Mouse (Mus musculus) megakaryocyte-erythroid progenitor cell, adult 5-6 weeks (primary cell): Measurements from ENCODE around the gene Gba. TPM values are rescaled to one million over a fixed set of nuclear protein-coding genes. Genes with fewer than 3 reads are reported as not detected.
"Not testable (repeated sequence)": the region's sequence is repeated elsewhere in the genome, so short reads cannot be mapped to it uniquely, and the experiment has no call there.

ENCODE experiments used
- ATAC-seq: replicated peaks from 2 replicates; pipeline ENCODE4 v1.8.0; 2016; ENCODE audit warnings: mild to moderate bottlenecking, inconsistent platforms; ENCODE audit not compliant: severe bottlenecking, poor library complexity, low FRiP score, low TSS enrichment
- total RNA-seq, 2 experiments: library from RNA; stranded (forward) in 1 of 2; stranded (reverse) in 1 of 2; fragments of 200-1000, 215-1000 nt in 1 of 2; fragments of >200 nt in 1 of 2; fragmentation: Nextera tagmentation in 1 of 2; gene quantifications; 2 replicates each; pipeline ENCODE4 v1.2.3; 2014 to 2017

Gba gene
- total RNA-seq (2014; fragmentation: Nextera tagmentation) (39.6 and 41.4 TPM in 2 replicates), total RNA-seq (2017) (36.5 and 44.3 TPM in 2 replicates)

GRCm38 (mm10) chr3:89202253-89203141 is at the start of gene Gba:
Gene Gba, plus strand, starts transcription at chr3:89202928.
- ATAC-seq: peak; percentile 84

DNA sequence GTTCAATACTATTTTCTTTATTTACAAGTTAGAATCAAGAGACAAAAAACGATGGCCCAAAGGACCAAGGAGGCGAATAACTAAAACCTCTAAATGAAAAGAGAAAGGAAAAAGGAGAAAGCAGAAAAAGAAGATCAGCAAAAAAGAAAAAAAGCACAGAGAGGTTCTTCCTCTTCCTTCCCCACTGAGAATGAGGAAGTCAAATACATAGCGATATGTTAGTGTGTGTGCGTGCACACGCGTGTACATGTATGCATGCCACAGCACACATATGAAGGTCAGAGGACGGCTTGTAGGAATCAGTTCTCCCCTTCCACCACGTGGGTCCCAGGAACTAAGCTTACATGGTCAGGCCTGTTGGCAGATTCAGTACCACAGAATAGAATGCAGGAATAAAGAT is 45.8 kb upstream of the Gba start:
- ATAC-seq: no peak

DNA sequence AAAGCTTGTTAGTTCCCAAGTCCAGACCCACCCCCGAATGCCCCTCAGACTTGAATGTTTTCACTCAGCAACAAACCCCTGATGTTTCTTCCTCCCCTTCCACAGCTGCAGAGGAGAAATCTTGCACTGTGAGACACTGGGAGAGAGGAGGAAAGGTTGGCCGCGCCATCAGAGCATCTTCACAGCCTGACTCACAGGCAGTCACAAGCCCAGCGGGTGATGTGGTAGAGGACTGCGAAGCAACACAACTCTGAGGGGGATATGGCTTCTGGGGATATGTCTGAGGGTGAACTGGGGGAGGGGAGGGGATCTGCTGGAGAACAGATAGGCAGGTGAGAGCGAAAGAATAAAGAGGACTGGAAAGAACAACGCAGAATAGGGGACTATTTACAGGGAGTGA is 44.1 kb upstream of the Gba start:
- ATAC-seq: no peak; the same call in 1 of the 2 replicates

GRCm38 (mm10) chr3:89159211-89159610 is 43.5 kb upstream of the Gba start:
- ATAC-seq: peak; percentile 69

DNA sequence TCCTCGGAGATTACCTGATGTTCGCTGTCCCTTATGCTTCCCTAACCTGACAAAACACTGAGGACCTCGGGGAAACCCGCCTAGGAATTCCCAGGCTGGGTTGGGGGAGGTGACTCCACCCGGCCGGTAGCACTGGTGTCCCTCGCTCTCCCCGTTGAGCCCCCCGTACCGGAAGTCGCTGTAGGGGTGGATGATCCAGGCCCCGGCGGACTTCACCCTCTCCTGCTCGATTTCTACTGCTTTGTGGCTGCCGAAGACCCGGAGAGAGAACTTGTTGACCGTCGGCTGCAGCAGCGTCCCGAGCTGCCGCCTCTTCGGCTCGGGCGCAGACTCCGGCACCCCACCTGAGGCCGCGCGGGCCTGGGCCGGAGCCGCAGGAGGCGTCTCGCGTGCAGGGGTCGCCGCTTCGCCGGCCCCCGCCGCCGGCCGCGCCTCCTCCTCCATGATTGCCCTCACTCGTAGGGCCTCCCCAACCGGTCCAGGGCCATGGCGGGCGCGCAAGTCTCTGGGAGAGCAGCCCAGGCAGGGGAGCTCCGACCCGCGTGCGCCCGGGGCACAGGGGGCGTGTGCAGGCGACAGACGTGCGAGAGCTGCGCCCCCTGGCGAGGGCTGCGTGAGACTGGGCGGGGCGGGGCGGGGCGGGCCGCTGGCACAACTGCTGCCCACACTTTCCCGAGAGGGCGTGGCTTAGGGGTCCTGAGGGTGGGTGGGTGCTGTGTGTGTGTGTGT is 42.9 kb upstream of the Gba start, which contains the start of gene Hcn3:
Hcn3 (minus strand) TSS at position 581 of the 729 bp plus-strand sequence.
- ATAC-seq: peak; percentile 48

GRCm38 (mm10) chr3:89161207-89161606 is 41.5 kb upstream of the Gba start:
- ATAC-seq: not testable (repeated sequence)

DNA sequence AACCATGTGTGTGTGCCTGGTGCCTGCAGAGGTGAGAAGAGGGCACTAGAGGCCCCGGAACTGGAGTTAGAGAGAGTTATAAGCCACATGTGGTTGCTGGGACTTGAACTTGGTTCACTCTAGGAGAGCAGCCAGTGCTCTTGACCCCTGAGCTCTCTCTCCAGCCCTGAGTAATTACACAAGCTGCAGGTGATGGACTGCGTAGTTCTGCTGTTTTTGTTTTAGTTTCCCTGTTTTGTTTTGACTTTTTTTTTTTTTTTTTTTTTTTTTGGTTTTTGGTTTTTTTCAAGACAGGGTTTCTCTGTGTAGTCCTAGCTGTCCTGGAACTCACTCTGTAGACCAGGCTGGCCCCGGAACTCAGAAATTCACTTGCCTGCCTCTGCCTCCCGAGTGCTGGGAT is 40.9 kb upstream of the Gba start:
- no peak for ATAC-seq

DNA sequence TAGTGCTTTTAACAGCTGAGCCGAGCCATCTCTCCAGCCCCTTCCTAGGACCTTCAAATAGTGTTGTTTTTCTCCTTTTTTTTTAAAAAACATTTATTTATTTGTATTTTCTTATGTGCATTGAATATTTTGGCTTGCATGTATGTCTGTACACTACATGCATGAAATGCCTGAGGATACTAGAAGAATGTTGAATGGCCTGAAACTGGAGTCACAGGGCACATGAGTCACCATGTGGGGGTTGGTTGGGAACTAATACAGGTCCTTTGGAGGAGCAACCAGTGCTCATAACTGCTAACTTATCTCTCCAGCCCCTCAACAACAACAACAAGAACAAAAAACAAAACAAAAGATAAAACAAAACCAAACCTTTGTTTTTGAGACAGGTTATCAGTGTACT is 39.6 kb upstream of the Gba start:
- ATAC-seq: no peak

- ATAC-seq: no peak
Observed at GRCm38 (mm10) chr3:89163643-89164245, 39.0 kb upstream of the Gba start.

DNA sequence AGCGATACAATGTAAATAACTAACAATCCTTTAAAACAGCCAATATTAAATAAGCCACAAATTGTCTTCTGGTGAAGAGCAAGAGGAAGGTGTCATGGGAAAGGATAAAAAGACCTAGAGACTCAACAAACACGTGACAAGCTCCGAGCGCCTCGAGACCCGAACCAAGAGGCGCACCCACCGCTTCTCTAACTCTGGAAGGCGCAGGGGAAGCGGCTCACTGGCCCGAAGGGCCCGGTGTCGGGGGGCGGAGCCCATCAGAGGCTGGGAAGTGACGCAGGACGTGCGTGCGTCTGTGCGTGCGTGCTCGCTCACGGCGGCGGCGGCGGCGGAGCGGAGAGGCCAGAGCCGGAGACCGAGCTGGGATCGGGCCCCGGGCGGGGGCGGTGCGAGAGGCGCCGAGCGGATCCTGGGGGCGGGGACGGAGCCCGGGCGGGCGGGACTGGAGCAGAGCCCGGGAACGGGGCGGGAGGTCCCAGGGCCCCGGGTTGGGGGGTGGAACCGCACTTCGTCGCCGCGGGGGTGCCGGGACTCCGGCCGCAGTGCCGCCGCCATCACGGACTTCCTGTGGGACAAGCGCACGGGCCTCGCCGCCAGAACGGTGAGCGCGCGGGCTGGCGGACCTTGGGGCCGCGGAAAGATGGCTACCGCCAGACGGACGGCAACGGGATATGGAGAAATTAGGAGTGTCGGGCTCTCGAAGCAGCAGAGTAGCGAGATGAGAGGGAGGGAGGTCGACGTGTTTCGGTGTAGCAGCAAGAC is 38.0 kb upstream of the Gba start, which contains the start of gene Clk2:
Clk2 (plus strand) TSS at position 290 of the 762 bp plus-strand sequence.
- ATAC-seq: peak; percentile 96

- no peak for ATAC-seq
Observed at GRCm38 (mm10) chr3:89165268-89165870, 37.4 kb upstream of the Gba start.

- no peak for ATAC-seq
Observed at GRCm38 (mm10) chr3:89166945-89167344, 35.8 kb upstream of the Gba start.

DNA sequence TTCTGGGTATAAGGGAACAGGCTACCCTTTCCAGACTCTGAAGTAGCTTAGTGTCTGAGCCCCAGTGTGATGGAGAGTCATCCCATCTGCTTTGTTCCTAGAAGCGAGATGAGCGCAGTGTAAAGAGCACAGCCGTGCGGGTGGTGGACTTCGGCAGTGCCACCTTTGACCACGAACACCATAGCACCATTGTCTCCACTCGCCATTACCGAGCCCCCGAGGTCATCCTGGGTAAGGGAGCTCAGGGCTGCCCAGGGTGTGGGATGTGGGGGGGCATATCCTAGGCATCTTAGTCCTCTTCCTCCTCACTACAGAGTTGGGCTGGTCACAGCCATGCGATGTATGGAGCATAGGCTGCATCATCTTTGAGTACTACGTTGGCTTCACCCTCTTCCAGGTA is 27.9 kb upstream of the Gba start:
- no peak for ATAC-seq

DNA sequence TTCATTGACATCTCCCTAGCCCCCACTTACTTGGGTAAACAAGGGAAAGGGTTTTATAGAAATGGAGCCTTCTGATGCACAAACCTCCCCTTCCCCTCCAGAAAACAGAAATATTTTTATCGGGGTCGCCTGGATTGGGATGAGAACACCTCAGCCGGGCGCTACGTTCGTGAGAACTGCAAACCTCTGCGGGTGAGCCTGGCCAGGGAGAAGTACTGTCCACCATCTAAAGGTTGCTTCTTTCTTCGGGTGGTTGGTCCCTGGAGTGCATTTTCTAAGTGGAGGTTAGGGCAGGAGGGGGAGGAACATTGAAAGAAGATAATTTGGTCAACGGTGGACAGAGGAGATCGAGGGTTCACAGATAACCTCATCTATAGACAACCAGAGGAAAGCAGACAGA is 27.2 kb upstream of the Gba start:
- ATAC-seq: no peak

DNA sequence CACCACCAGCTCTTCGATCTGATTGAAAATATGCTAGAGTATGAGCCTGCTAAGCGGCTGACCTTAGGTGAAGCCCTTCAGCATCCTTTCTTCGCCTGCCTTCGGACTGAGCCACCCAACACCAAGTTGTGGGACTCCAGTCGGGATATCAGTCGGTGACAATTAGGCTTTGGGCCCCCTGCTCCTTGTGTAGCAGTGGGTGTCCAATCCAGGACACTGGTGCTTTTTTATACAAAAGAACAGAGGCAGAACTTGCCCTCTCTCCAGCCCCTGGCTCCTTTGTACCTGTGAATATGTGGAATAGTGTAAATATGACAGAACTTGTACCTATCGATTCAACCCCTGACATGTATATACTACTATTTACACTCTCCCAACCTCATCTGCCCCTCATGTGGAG is 26.3 kb upstream of the Gba start:
- no peak for ATAC-seq

DNA sequence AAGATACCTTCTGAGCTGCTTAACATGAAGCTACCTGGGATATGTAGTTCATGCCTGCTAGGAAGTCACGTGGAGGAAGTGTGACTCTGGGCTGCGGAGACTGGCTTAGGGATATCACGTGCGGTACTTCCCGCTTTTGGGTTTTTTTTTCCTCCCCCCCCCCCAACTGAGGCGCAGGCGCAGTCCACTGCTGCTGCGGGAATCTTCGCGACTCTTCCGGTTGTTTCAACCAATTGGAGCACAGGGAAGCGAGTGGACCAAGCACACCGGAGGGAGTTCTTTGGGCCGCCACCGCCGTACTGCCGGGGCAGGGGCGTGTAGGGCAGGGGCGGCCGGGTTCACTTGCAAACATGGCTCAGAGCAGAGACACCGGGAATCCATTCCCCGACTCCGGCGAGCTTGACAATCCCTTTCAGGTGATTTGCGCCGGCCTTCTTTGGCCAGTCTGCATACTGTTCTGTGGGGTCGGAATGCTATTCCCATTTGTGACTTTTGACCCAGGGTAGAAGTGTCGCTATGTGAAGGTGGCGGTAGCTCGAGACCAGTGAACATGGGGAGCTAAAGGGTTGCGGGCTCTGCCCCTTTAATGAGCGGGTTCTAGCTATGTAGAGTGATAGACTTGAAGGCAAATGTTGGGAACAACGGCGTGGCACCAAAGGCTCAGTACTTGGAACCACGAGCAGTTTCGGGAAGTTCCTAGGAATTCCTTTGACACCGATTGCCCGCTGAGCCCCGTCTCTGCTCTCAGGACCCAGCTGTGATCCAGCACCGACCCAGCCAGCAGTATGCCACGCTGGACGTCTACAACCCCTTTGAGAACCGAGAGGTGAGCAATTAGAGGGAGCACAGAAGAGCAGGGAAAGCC is 25.3 kb upstream of the Gba start, which contains the start of gene Scamp3:
Scamp3 (plus strand) TSS at position 232 of the 865 bp plus-strand sequence.
- peak; percentile 88 for ATAC-seq

DNA sequence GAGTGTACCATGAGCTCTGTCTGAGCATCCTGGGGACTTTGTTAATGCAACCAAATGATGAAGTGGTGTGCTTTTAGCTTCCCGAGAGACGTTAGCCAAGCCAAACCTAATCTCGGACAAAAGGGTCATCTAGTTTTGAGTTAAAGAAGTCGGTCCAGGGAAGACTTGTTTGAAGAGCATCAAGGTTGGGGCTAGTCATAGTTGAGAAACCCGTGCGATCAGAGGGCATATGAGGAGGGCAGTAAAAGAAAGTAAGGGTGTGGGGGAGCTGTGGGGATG is 24.7 kb upstream of the Gba start:
- no peak for ATAC-seq

- ATAC-seq: no peak
Observed at GRCm38 (mm10) chr3:89179056-89179455, 23.7 kb upstream of the Gba start.
